Mouse (Mus musculus) kidney, postnatal 14 days (tissue): ENCODE data around the gene Smurf1.

Source experiments
- DNase-seq: peaks from one replicate; pipeline ENCODE4 v3.0.0; 2022; ENCODE audit warnings: mixed read lengths

Gene Smurf1

GRCm38 (mm10) chr5:144913361-144913760 is 52.3 kb downstream of the Smurf1 start:
- no peak for DNase-seq

GRCm38 (mm10) chr5:144912519-144913310 is 52.9 kb downstream of the Smurf1 start:
- no peak for DNase-seq

- no peak for DNase-seq
Measured at GRCm38 (mm10) chr5:144909521-144909920, 56.1 kb downstream of the Smurf1 start.

GRCm38 (mm10) chr5:144907591-144907990 is 58.1 kb downstream of the Smurf1 start:
- DNase-seq: no peak

- no peak for DNase-seq
Measured at GRCm38 (mm10) chr5:144904356-144905134, 61.1 kb downstream of the Smurf1 start.

- no peak for DNase-seq
Measured at GRCm38 (mm10) chr5:144901791-144902190, 63.9 kb downstream of the Smurf1 start.

GRCm38 (mm10) chr5:144901035-144901434 is 64.6 kb downstream of the Smurf1 start:
- DNase-seq: no peak

GRCm38 (mm10) chr5:144898448-144899052 is 67.1 kb downstream of the Smurf1 start:
- DNase-seq: no peak

- no peak for DNase-seq
Measured at GRCm38 (mm10) chr5:144897881-144898280, 67.8 kb downstream of the Smurf1 start.

- no peak for DNase-seq
Measured at GRCm38 (mm10) chr5:144891276-144891675, 74.4 kb downstream of the Smurf1 start.

GRCm38 (mm10) chr5:144885968-144886650 is 79.5 kb downstream of the Smurf1 start:
- no peak for DNase-seq

GRCm38 (mm10) chr5:144884629-144885217 is 80.9 kb downstream of the Smurf1 start:
- DNase-seq: peak; percentile 55

GRCm38 (mm10) chr5:144881670-144882399 is 83.8 kb downstream of the Smurf1 start:
- DNase-seq: no peak

- DNase-seq: no peak
Measured at GRCm38 (mm10) chr5:144877021-144877420, 88.6 kb downstream of the Smurf1 start.

GRCm38 (mm10) chr5:144875892-144876291 is 89.8 kb downstream of the Smurf1 start:
- DNase-seq: peak; percentile 77

- DNase-seq: no peak
Measured at GRCm38 (mm10) chr5:144875227-144875626, 90.4 kb downstream of the Smurf1 start.

- DNase-seq: no peak
Measured at GRCm38 (mm10) chr5:144872867-144873266, 92.8 kb downstream of the Smurf1 start.

- no peak for DNase-seq
Measured at GRCm38 (mm10) chr5:144872326-144872725, 93.3 kb downstream of the Smurf1 start.

GRCm38 (mm10) chr5:144871775-144872174 is 93.9 kb downstream of the Smurf1 start:
- DNase-seq: no peak

- no peak for DNase-seq
Measured at GRCm38 (mm10) chr5:144870782-144871181, 94.9 kb downstream of the Smurf1 start.

- no peak for DNase-seq
Measured at GRCm38 (mm10) chr5:144869466-144869865, 96.2 kb downstream of the Smurf1 start.

GRCm38 (mm10) chr5:144866923-144867322 is 98.7 kb downstream of the Smurf1 start:
- DNase-seq: no peak
